Mouse (Mus musculus) midbrain, postnatal 0 days (tissue): ENCODE measurements around the gene Pold3. TPM values are rescaled to one million over a fixed set of nuclear protein-coding genes. Genes with fewer than 3 reads are reported as not detected.

Source experiments
- ATAC-seq: fragments of 200-750 bp; cut with Nextera tagmentation; 2 replicates; pipeline ENCODE4 v1.8.0; 2017; ENCODE audit warnings: moderate number of reproducible peaks, mild to moderate bottlenecking, moderate TSS enrichment, moderate library complexity; ENCODE audit not compliant: low FRiP score
- DNase-seq: peaks from one replicate; pipeline ENCODE4 v3.0.0-alpha.2; 2015; ENCODE audit warnings: low spot score
- H3K27ac ChIP-seq: fragments of 300-500 bp; sonication (generic); 2 replicates; pipeline ENCODE4 v1.5.1; 2014; ENCODE audit warnings: low read depth, mild to moderate bottlenecking, low read length, mixed read lengths
- H3K27me3 ChIP-seq: fragments of 300-500 bp; sonication (generic); 2 replicates; pipeline ENCODE4 v1.6.1; 2014; ENCODE audit warnings: low read length, control low read depth, mixed read lengths; ENCODE audit not compliant: insufficient read depth
- H3K36me3 ChIP-seq: fragments of 300-500 bp; sonication (generic); 2 replicates; pipeline ENCODE4 v1.6.1; 2014; ENCODE audit warnings: low read length, control low read depth, mixed read lengths; ENCODE audit not compliant: insufficient read depth
- H3K4me1 ChIP-seq: fragments of 300-500 bp; sonication (generic); 2 replicates; pipeline ENCODE4 v1.6.1; 2014; ENCODE audit warnings: mild to moderate bottlenecking, control low read depth, antibody characterized with exemption, low read length, mixed read lengths; ENCODE audit not compliant: insufficient read depth
- H3K4me2 ChIP-seq: fragments of 300-500 bp; sonication (generic); 2 replicates; pipeline ENCODE4 v1.6.1; 2014; ENCODE audit warnings: low read depth, mild to moderate bottlenecking, low read length, mixed read lengths; ENCODE audit not compliant: poor library complexity, severe bottlenecking
- H3K4me3 ChIP-seq: fragments of 300-500 bp; sonication (generic); 2 replicates; pipeline ENCODE4 v1.5.1; 2014; ENCODE audit warnings: low read depth, mild to moderate bottlenecking, low read length, moderate library complexity
- H3K9ac ChIP-seq: fragments of 300-500 bp; sonication (generic); replicated peaks from 2 replicates; pipeline ENCODE4 v1.6.1; 2014; ENCODE audit warnings: mild to moderate bottlenecking, low read length, moderate library complexity, mixed read lengths; ENCODE audit not compliant: poor library complexity, severe bottlenecking
- H3K9me3 ChIP-seq: fragments of 300-500 bp; sonication (generic); 2 replicates; pipeline ENCODE4 v1.6.1; 2016; ENCODE audit warnings: low read length, control low read depth
- CTCF ChIP-seq: IDR thresholded peaks from 2 replicates; pipeline ENCODE4 v1.5.1; 2016; ENCODE audit warnings: antibody characterized with exemption, mild to moderate bottlenecking
- WGBS: fragments of 180-500 bp; shearing (Covaris S2); extraction: QIAGEN DNeasy Blood & Tissue Kit; methylation state at CpG from one replicate; pipeline ENCODE4 v1.1.7; 2014; 5-methylcytosine and 5-hydroxymethylcytosine counted together
- polyA plus RNA-seq: library from polyadenylated mRNA; unstranded; fragments of >200 nt; fragmentation: Nextera tagmentation; extraction: Ambion mirVana; gene quantifications from 2 replicates; pipeline ENCODE4 v1.2.1, GENCODE M21; 2015
- total RNA-seq: library from RNA; depleted of rRNA; stranded (reverse); fragments of >200 nt; gene quantifications from 2 replicates; pipeline ENCODE4 v1.2.3, GENCODE M21; 2014

The Pold3 gene
- total and polyA plus RNA-seq, 2 experiments from 2014 or later: 35.5 to 42.6 TPM

DNA sequence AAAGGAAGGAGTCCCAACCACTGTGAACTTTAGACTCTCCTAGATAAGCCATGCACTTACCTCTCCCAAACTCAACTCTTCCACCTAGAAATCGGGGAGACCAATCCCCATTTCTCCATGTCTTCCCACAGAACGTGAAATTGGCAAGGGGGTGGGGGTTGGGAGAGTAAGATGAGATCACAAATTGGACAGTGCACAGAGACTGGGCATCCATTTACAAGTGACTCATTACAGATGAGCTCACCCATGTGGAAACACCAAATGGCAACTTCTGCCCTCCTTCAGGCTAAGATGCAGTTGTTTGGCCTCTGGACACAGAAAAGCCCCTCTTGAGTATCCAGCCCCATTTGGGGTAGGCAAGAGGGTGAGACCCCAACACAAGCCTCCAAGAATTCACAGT lies 74.9 kb downstream of the Pold3 start:
- H3K9me3 ChIP-seq: no peaks in the 10 kb centered on the region
- H3K4me1 ChIP-seq: no peaks in the 10 kb centered on the region
- WGBS: 72% methylated on average over 2 of the region's 2 CpGs
- peaks cover 4% of the 10 kb centered on the region; the same call in 1 of the 2 replicates for H3K27me3 ChIP-seq
- H3K4me2 ChIP-seq: no peak overlapping the region
- H3K4me3 ChIP-seq: no peak overlapping the region
- ATAC-seq (no peak), DNase-seq (peak; percentile 10)
- H3K36me3 ChIP-seq: no peaks in the 10 kb centered on the region
- no peak overlapping the region for H3K27ac ChIP-seq
- H3K9ac ChIP-seq: no peak overlapping the region
- no peak for TF ChIP-seq CTCF

DNA sequence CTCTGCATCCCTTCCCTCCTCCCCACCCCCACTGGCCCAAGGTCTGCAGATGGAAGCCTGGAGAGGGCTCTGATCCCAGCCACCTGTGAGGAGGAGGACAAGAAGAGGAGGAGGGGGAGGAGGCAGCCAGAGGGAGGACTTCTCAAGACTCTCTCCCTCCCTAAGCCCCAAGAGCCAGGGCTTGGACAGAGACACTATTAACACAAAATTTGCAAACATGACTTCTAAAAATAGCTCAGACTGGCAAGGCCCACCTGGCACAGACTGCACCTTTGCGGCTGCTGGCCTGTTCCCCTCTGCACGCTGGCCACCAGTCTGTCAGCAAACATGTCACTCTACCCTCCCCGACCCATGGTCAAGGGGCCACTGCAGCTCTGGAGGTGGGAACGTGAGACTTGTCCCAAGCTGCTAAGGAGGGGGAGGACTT lies 77.7 kb downstream of the Pold3 start:
- ATAC-seq (no peak), DNase-seq (no peak)
- H3K4me3 ChIP-seq: no peak overlapping the region
- no peaks in the 10 kb centered on the region for H3K36me3 ChIP-seq
- WGBS: 57% methylated on average over 4 of the region's 4 CpGs
- H3K9me3 ChIP-seq: no peaks in the 10 kb centered on the region
- no peak for TF ChIP-seq CTCF
- no peak overlapping the region for H3K9ac ChIP-seq
- no peak overlapping the region for H3K27ac ChIP-seq
- H3K27me3 ChIP-seq: peaks cover 4% of the 10 kb centered on the region; the same call in 1 of the 2 replicates
- no peak overlapping the region for H3K4me2 ChIP-seq
- H3K4me1 ChIP-seq: no peaks in the 10 kb centered on the region

DNA sequence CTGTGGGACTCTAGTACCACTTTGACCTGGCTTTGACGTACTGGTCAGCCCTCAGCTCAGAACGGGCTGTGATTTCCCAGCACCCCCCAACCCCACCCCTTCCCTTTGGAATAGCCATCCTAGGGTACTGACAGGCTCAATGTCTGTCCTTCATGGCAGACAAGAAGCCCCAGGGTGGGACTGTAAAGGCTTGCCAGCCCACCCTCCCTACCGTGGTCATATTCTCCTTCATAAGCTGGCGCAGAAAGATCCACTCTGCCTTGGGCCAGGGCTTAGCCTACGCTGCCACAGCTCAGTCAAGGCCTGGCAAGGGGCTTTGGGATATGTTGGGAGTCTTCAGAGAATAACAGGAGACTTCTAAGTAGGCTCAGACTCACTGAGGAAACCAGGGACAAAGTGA lies 78.3 kb downstream of the Pold3 start:
- Histone ChIP-seq H3K27me3 (peaks cover 4% of the 10 kb centered on the region; the same call in 1 of the 2 replicates), H3K9ac (no peak overlapping the region), H3K4me2 (no peak overlapping the region), H3K4me1 (no peaks in the 10 kb centered on the region), H3K27ac (no peak overlapping the region), H3K36me3 (no peaks in the 10 kb centered on the region), H3K4me3 (no peak overlapping the region), H3K9me3 (no peaks in the 10 kb centered on the region)
- WGBS: 93% methylated on average over 5 of the region's 5 CpGs
- no peak for DNase-seq
- no peak for TF ChIP-seq CTCF
- ATAC-seq: no peak

DNA sequence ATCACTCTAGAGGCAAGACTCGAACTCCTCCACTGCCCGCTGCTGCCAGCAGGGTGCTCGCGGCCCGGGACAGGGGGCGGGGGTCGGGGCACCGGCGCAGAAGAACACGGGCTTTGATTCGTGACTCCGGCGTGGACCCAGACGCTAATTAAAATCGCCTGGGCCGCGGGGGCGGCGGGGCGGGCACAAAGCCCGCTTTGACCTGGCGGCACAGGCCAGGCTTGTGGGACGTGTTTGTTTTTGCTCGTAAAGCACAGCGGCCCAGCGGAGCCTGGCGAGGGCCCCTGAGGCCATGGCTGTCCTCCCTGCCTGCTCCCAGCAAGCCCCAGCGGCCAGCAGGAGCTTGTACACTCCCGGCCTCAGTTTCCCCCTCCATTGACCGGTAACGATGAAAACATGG lies 79.2 kb downstream of the Pold3 start:
- Histone ChIP-seq H3K27me3 (peaks cover 4% of the 10 kb centered on the region; the same call in 1 of the 2 replicates), H3K4me1 (no peaks in the 10 kb centered on the region), H3K9me3 (no peaks in the 10 kb centered on the region), H3K9ac (no peak overlapping the region), H3K4me2 (no peak overlapping the region), H3K36me3 (no peaks in the 10 kb centered on the region), H3K27ac (no peak overlapping the region), H3K4me3 (no peak overlapping the region)
- 16% methylated on average over 31 of the region's 31 CpGs for WGBS
- DNase-seq (no peak), ATAC-seq (no peak)
- no peak for TF ChIP-seq CTCF

DNA sequence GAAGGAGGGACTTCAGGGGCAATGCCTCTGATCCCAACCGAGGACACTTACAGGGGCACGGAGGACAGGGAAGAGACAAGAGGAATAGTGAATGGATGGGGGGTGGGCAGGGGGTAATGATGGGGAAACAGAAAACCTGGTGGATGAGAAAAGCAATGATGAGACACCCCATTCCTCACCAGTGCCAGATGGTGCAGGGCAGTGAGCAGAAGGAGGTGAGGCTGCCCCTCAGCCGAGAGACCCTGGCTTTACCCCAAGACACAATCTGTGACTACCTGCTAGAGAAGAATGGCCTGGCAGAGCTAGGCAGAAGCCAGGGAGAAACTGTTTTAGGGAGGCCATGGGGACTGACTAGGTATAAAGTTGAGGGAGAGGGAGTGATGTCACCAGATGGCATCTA lies 84.9 kb downstream of the Pold3 start:
- no peak overlapping the region for H3K4me3 ChIP-seq
- no peaks in the 10 kb centered on the region for H3K9me3 ChIP-seq
- no peak for TF ChIP-seq CTCF
- H3K4me2 ChIP-seq: no peak overlapping the region
- H3K9ac ChIP-seq: no peak overlapping the region
- DNase-seq (peak; percentile 80), ATAC-seq (no peak; the same call in 1 of the 2 replicates)
- 74% methylated on average over 3 of the region's 3 CpGs for WGBS
- H3K4me1 ChIP-seq: no peaks in the 10 kb centered on the region
- H3K36me3 ChIP-seq: no peaks in the 10 kb centered on the region
- no peak overlapping the region for H3K27ac ChIP-seq
- H3K27me3 ChIP-seq: no peaks in the 10 kb centered on the region

DNA sequence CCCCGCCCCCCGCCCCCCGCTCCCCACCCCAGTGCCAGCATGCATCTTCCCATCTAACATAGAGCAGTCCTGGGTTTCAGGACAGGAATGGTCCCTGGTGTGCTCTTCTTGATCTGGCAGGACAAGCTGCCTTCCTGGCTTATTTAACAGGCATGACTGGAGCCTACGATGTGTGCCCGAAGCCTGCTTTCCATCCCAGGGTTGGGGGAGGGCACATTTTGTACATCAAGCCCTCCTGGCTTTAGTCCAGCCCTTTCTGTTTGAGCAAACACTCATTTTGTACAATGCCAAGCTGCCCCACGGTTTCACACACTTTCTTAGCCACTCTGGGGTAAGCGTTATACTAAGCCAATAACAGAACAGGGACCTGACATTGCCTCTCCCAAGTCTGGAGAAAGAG lies 85.3 kb downstream of the Pold3 start:
- no peak overlapping the region for H3K4me2 ChIP-seq
- H3K9ac ChIP-seq: no peak overlapping the region
- TF ChIP-seq CTCF: no peak
- no peaks in the 10 kb centered on the region for H3K27me3 ChIP-seq
- peak; percentile 84 for DNase-seq
- ATAC-seq: no peak
- WGBS: 68% methylated on average over 7 of the region's 7 CpGs
- H3K36me3 ChIP-seq: no peaks in the 10 kb centered on the region
- H3K27ac ChIP-seq: no peak overlapping the region
- H3K4me1 ChIP-seq: no peaks in the 10 kb centered on the region
- H3K4me3 ChIP-seq: no peak overlapping the region
- H3K9me3 ChIP-seq: no peaks in the 10 kb centered on the region
